Mouse (Mus musculus) spleen, adult 2 months (tissue): Measurements from ENCODE around the gene Ppfibp1.

Experiments
- CTCF ChIP-seq: fragments of 200-500 bp; IDR thresholded peaks from 2 replicates; pipeline ENCODE4 v1.5.1; 2011; ENCODE audit warnings: mild to moderate bottlenecking, inconsistent platforms; ENCODE audit not compliant: insufficient read depth, insufficient read length, insufficient replicate concordance; ENCODE audit errors: extremely low read depth
- POLR2A ChIP-seq: fragments of 200-500 bp; IDR thresholded peaks from 2 replicates; pipeline ENCODE4 v1.6.1; 2011; ENCODE audit warnings: low read depth, low read length, inconsistent platforms

DNA sequence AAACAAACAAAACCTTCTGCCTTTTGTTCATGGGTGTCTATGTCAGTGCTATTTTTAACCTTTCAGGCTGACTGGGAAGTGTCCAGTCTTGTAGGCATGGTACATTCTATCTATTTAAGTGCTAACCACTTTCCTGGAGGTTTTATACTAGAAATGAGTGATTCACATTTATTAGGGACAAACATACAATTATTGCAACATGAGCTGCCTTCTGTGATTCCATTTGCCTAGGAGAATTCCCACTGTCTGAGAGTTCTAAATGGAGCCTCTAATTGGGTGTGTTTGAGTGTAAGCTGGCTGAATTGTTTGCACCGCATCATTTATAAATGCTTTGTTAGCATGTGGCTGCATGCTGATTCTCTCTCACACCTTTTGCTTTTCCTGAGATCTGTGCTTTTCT is 27.5 kb downstream of the Ppfibp1 start:
- no peak for TF ChIP-seq CTCF
- TF ChIP-seq POLR2A, result no peak
